Mouse (Mus musculus) midbrain, embryonic 15.5 days (tissue): ENCODE results near the gene Fbxw11. TPM values are rescaled to one million over a fixed set of nuclear protein-coding genes. Genes with fewer than 3 reads are reported as not detected.

Source experiments
- ATAC-seq: fragments of 200-750 bp; cut with Nextera tagmentation; replicated peaks from 2 replicates; pipeline ENCODE4 v1.8.0; 2017; ENCODE audit warnings: moderate TSS enrichment
- H3K27ac ChIP-seq: fragments of 300-500 bp; sonication (generic); 2 replicates; pipeline ENCODE4 v1.5.1; 2015; ENCODE audit warnings: mild to moderate bottlenecking, inconsistent platforms
- H3K27me3 ChIP-seq: fragments of 300-500 bp; sonication (generic); replicated peaks from 2 replicates; pipeline ENCODE4 v1.6.1; 2015; ENCODE audit warnings: inconsistent platforms
- H3K36me3 ChIP-seq: fragments of 300-500 bp; sonication (generic); replicated peaks from 2 replicates; pipeline ENCODE4 v1.6.1; 2015; ENCODE audit warnings: inconsistent platforms
- H3K4me1 ChIP-seq: fragments of 300-500 bp; sonication (generic); 2 replicates; pipeline ENCODE4 v1.6.1; 2015; ENCODE audit warnings: inconsistent platforms
- H3K4me2 ChIP-seq: fragments of 300-500 bp; sonication (generic); 2 replicates; pipeline ENCODE4 v1.6.1; 2015; ENCODE audit warnings: inconsistent platforms, mild to moderate bottlenecking, moderate library complexity
- H3K4me3 ChIP-seq: fragments of 300-500 bp; sonication (generic); 2 replicates; pipeline ENCODE4 v1.5.1; 2015; ENCODE audit warnings: mild to moderate bottlenecking, inconsistent platforms
- H3K9ac ChIP-seq: fragments of 300-500 bp; sonication (generic); 2 replicates; pipeline ENCODE4 v1.6.1; 2015; ENCODE audit warnings: mild to moderate bottlenecking, inconsistent platforms
- H3K9me3 ChIP-seq: fragments of 300-500 bp; sonication (generic); 2 replicates; pipeline ENCODE4 v1.6.1; 2016; ENCODE audit warnings: inconsistent platforms
- WGBS: fragments of 180-500 bp; shearing (Covaris S2); methylation state at CpG from one replicate; pipeline ENCODE4 v1.1.7; 2015; ENCODE audit warnings: mixed read lengths; 5-methylcytosine and 5-hydroxymethylcytosine counted together
- polyA plus RNA-seq: library from polyadenylated mRNA; unstranded; fragments of >200 nt; fragmentation: Nextera tagmentation; extraction: Ambion mirVana; gene quantifications from 2 replicates; pipeline ENCODE4 v1.2.1, GENCODE M21; 2015

Gene Fbxw11
- polyA plus RNA-seq, 1 experiment from 2014 or later = 126 TPM

- H3K36me3 ChIP-seq = no peaks in the 10 kb centered on the region
- 0 out of 2 replicates have a peak, but pooled peaks cover 3% of the 10 kb centered on the region for H3K4me1 ChIP-seq
- H3K9ac ChIP-seq = no peak overlapping the region
- no peaks in the 10 kb centered on the region for H3K9me3 ChIP-seq
- no peaks in the 10 kb centered on the region for H3K27me3 ChIP-seq
- no peak overlapping the region for H3K4me2 ChIP-seq
- H3K4me3 ChIP-seq = no peak overlapping the region
- no peak for ATAC-seq
- H3K27ac ChIP-seq = no peak overlapping the region
- 85% methylated on average over 4 of the region's 4 CpGs for WGBS
These were observed 76.5 kb downstream of the Fbxw11 start for GRCm38 (mm10) chr11:32718979-32719378.

GRCm38 (mm10) chr11:32722653-32723052 lies 80.1 kb downstream of the Fbxw11 start:
- Histone ChIP-seq H3K4me3 (no peak overlapping the region), H3K27ac (no peak overlapping the region), H3K36me3 (no peaks in the 10 kb centered on the region), H3K4me2 (no peak overlapping the region), H3K27me3 (no peaks in the 10 kb centered on the region), H3K9me3 (no peaks in the 10 kb centered on the region), H3K9ac (no peak overlapping the region), H3K4me1 (0 out of 2 replicates have a peak, but pooled peaks cover 3% of the 10 kb centered on the region)
- no peak for ATAC-seq
- WGBS = 96% methylated on average over 5 of the region's 5 CpGs

DNA sequence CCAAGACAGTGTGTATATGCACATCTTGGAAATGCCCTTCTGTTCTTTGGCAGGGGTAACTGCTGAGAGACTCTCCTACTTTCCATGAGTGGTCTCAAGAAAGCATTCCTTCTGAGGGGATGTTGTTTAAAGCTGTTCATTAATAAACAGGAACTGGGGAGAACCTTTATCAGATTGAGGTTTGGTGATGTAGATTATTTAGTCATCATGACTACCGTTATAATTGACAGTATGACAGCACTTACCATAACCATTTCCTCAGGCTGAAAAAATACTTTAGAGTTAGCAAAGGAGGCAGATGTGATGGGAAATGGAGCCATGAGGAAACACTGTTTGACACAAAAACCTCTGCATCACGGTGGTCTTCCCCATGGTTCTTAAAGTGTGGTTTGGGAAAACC lies 80.8 kb downstream of the Fbxw11 start:
- no peak overlapping the region for H3K9ac ChIP-seq
- H3K9me3 ChIP-seq = no peaks in the 10 kb centered on the region
- H3K4me1 ChIP-seq = 0 out of 2 replicates have a peak, but pooled peaks cover under 1% of the 10 kb centered on the region
- no peak overlapping the region for H3K4me3 ChIP-seq
- 91% methylated on average over 2 of the region's 2 CpGs for whole genome bisulfite sequencing
- H3K27ac ChIP-seq = no peak overlapping the region
- ATAC-seq = no peak
- no peaks in the 10 kb centered on the region for H3K36me3 ChIP-seq
- H3K4me2 ChIP-seq = no peak overlapping the region
- H3K27me3 ChIP-seq = no peaks in the 10 kb centered on the region

DNA sequence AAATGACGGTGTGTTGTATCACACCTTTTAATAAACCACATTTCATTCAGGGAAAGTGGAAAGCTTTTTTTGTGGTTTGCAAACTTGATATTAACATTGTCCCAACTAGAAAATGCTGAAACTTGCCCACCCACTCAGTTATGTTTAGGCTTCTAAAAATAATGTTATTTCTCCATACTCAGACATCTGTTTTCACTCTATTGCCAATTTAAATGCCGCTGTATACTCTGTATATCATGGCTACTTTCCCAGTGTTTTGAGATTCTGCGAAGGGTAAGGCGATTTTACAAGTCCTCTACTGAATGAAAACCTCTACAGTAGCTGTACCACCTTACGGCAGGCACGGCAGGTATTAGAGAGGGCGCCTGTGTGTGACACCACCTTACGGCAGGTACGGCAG lies 82.6 kb downstream of the Fbxw11 start:
- Histone ChIP-seq H3K9me3 (no peaks in the 10 kb centered on the region), H3K4me3 (no peak overlapping the region), H3K4me1 (no peaks in the 10 kb centered on the region), H3K27me3 (no peaks in the 10 kb centered on the region), H3K4me2 (no peak overlapping the region), H3K36me3 (no peaks in the 10 kb centered on the region), H3K9ac (no peak overlapping the region), H3K27ac (no peak overlapping the region)
- 93% methylated on average over 9 of the region's 9 CpGs for WGBS
- no peak for ATAC-seq

GRCm38 (mm10) chr11:32732467-32732866 lies 89.9 kb downstream of the Fbxw11 start:
- no peaks in the 10 kb centered on the region for H3K27me3 ChIP-seq
- H3K9ac ChIP-seq = no peak overlapping the region
- no peak overlapping the region for H3K4me3 ChIP-seq
- 63% methylated on average over 5 of the region's 5 CpGs for WGBS
- no peaks in the 10 kb centered on the region for H3K9me3 ChIP-seq
- no peaks in the 10 kb centered on the region for H3K4me1 ChIP-seq
- H3K27ac ChIP-seq = no peak overlapping the region
- no peak overlapping the region for H3K4me2 ChIP-seq
- no peak for ATAC-seq
- H3K36me3 ChIP-seq = peaks cover 25% of the 10 kb centered on the region

DNA sequence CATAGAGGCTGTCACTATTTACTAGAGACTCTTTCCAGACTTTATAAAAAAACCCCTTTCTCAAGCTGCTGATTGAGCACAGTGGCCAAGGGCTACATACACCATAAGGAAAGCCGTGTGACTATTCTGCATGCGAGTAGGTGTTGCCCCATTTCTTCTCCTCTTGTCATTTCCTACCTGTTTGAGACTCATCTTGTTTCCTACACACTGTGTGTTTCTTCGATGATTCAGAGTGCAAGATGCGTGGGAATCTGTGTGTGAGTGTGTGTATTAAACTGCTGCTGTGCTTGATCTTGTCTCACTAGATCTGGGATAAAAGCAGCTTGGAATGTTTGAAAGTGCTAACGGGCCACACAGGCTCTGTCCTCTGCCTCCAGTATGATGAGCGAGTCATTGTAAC lies 90.7 kb downstream of the Fbxw11 start:
- Histone ChIP-seq H3K4me2 (no peak overlapping the region), H3K27ac (no peak overlapping the region), H3K4me1 (no peaks in the 10 kb centered on the region), H3K27me3 (no peaks in the 10 kb centered on the region), H3K36me3 (peaks cover 25% of the 10 kb centered on the region), H3K4me3 (no peak overlapping the region), H3K9me3 (no peaks in the 10 kb centered on the region), H3K9ac (no peak overlapping the region)
- WGBS = 89% methylated on average over 6 of the region's 6 CpGs
- ATAC-seq = no peak

- no peak for ATAC-seq
- Histone ChIP-seq H3K36me3 (peaks cover 31% of the 10 kb centered on the region), H3K4me2 (no peak overlapping the region), H3K9ac (no peak overlapping the region), H3K9me3 (no peaks in the 10 kb centered on the region), H3K27ac (no peak overlapping the region), H3K27me3 (no peaks in the 10 kb centered on the region), H3K4me1 (no peaks in the 10 kb centered on the region), H3K4me3 (no peak overlapping the region)
- 87% methylated on average over 2 of the region's 2 CpGs for WGBS
These were observed 93.8 kb downstream of the Fbxw11 start for GRCm38 (mm10) chr11:32736371-32736770.

DNA sequence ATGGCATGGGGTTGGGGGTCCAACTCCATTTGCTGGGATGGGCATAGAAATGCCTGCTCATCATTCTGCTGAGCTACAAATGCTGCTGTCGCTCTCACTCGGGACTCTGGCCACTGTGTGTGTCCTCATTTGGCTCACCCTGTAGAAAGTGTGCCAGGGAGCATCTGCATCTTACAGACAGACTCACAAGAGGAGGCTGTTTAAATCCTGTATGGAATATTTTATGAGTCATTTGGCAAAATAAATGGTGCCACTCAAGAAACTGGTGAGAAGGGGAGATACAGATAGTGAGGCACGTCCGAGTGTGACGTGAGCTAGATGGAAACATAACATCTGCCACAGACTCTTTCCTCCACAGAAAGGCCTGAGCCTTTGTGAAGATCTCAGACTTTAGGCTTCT lies 95.2 kb downstream of the Fbxw11 start:
- Histone ChIP-seq H3K27me3 (no peaks in the 10 kb centered on the region), H3K4me3 (no peak overlapping the region), H3K36me3 (peaks cover 40% of the 10 kb centered on the region), H3K4me2 (no peak overlapping the region), H3K27ac (no peak overlapping the region), H3K4me1 (no peaks in the 10 kb centered on the region), H3K9me3 (no peaks in the 10 kb centered on the region), H3K9ac (no peak overlapping the region)
- 97% methylated on average over 5 of the region's 5 CpGs for WGBS
- no peak for ATAC-seq

GRCm38 (mm10) chr11:32743891-32744290 lies 101.4 kb downstream of the Fbxw11 start:
- WGBS = 90% methylated on average over 5 of the region's 5 CpGs
- Histone ChIP-seq H3K4me1 (no peaks in the 10 kb centered on the region), H3K27ac (no peak overlapping the region), H3K9me3 (no peaks in the 10 kb centered on the region), H3K36me3 (peaks cover 34% of the 10 kb centered on the region), H3K4me2 (no peak overlapping the region), H3K4me3 (no peak overlapping the region), H3K27me3 (no peaks in the 10 kb centered on the region), H3K9ac (no peak overlapping the region)
- no peak for ATAC-seq

GRCm38 (mm10) chr11:32744463-32744862 lies 101.9 kb downstream of the Fbxw11 start:
- Histone ChIP-seq H3K36me3 (peaks cover 34% of the 10 kb centered on the region), H3K4me1 (no peaks in the 10 kb centered on the region), H3K27ac (no peak overlapping the region), H3K4me2 (no peak overlapping the region), H3K4me3 (no peak overlapping the region), H3K9ac (no peak overlapping the region), H3K27me3 (no peaks in the 10 kb centered on the region), H3K9me3 (no peaks in the 10 kb centered on the region)
- 92% methylated on average over 7 of the region's 7 CpGs for WGBS
- ATAC-seq = no peak

DNA sequence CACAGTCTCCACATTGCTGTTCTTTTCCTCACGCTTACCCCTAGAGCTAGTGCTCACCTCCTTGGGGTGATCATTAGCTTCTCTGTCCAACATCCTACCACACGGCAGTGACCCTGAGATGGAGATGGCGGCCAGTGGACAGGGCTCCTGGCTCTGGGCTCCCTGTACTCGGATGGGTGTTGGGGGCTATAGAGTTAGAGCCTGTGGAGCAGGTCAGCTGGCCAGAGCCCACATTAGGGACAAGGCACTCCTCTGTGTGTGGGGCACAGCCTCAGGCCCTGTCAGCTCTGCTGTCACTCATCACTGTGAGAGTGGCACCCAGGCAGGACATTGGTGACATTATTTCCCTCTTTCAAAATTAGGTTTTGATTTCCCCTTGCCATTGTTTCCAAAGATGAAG lies 102.9 kb downstream of the Fbxw11 start:
- no peaks in the 10 kb centered on the region for H3K4me1 ChIP-seq
- no peak overlapping the region for H3K27ac ChIP-seq
- 97% methylated on average over 4 of the region's 4 CpGs for WGBS
- H3K27me3 ChIP-seq = no peaks in the 10 kb centered on the region
- H3K4me2 ChIP-seq = no peak overlapping the region
- no peaks in the 10 kb centered on the region for H3K9me3 ChIP-seq
- no peak overlapping the region for H3K9ac ChIP-seq
- no peak overlapping the region for H3K4me3 ChIP-seq
- peaks cover 30% of the 10 kb centered on the region for H3K36me3 ChIP-seq
- ATAC-seq = no peak; the same call in 1 of the 2 replicates

DNA sequence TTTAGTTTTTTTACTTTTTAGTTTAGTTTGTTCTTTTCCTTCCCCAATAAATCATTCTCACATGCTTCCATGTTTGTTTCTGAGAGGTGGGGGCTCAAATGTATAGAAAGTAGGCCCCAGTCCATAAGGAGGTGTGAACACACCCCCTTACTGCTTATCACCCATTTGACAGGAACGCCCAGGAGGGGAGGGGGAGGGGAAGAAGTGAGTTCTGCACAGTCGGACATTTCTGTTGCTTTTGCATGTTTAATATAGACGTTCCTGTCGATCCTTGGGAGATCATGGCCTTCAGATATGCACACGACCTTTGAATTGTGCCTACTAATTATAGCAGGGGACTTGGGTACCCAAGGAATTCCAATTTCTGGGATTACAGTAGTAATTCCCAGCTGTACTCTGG lies 103.5 kb downstream of the Fbxw11 start:
- Histone ChIP-seq H3K4me1 (no peaks in the 10 kb centered on the region), H3K27me3 (no peaks in the 10 kb centered on the region), H3K36me3 (peaks cover 30% of the 10 kb centered on the region), H3K4me3 (no peak overlapping the region), H3K4me2 (no peak overlapping the region), H3K9ac (no peak overlapping the region), H3K27ac (no peak overlapping the region), H3K9me3 (no peaks in the 10 kb centered on the region)
- WGBS = 62% methylated on average over 5 of the region's 5 CpGs
- ATAC-seq = no peak

GRCm38 (mm10) chr11:32746475-32746874 lies 104.0 kb downstream of the Fbxw11 start:
- Histone ChIP-seq H3K9ac (no peak overlapping the region), H3K36me3 (peaks cover 27% of the 10 kb centered on the region), H3K27me3 (no peaks in the 10 kb centered on the region), H3K4me1 (no peaks in the 10 kb centered on the region), H3K27ac (no peak overlapping the region), H3K9me3 (no peaks in the 10 kb centered on the region), H3K4me3 (no peak overlapping the region), H3K4me2 (no peak overlapping the region)
- 87% methylated on average over 3 of the region's 3 CpGs for WGBS
- no peak for ATAC-seq
